ENCODE assay signal across 9 mouse cellular contexts in genomic region chr11:59525237-59525636, GRCm38 (mm10). TPM values are rescaled to one million over a fixed set of nuclear protein-coding genes. Genes with fewer than 3 reads are reported as not detected.
DNase-seq lines count a peak whose midpoint lies in the region; ATAC-seq and TF ChIP-seq lines count a peak whose summit lies in the region.
"Had no signal": no experiment of that assay in that cellular context is flagged by ENCODE, and none has a peak within 500 bp of the region (broad histone marks: within the 10 kb centered on the region; RNA-seq: fewer than 3 reads in every experiment).

No protein-coding gene starts in this region.

- H3K9ac ChIP-seq in heart, embryonic 11.5 days (ENCODE audit: low read depth, low read length), result no peak overlapping the region
- H3K9ac ChIP-seq in embryonic facial prominence, embryonic 11.5 days (replicated peaks; ENCODE audit: low read length), result no peak overlapping the region
- no peak overlapping the region for H3K9ac ChIP-seq in hindbrain, embryonic 14.5 days
- H3K9ac ChIP-seq: neural tube, embryonic 12.5 days had no signal

- no peak for ATAC-seq in heart, embryonic 11.5 days (replicated peaks; ENCODE audit: insufficient number of reproducible peaks, low FRiP score, low TSS enrichment)
- ATAC-seq in embryonic facial prominence, embryonic 11.5 days (replicated peaks; ENCODE audit: insufficient number of reproducible peaks, low FRiP score, low TSS enrichment, low read depth), result no peak
- ATAC-seq in hindbrain, embryonic 14.5 days (ENCODE audit: low FRiP score), result no peak

- H3K27me3 ChIP-seq in heart, embryonic 11.5 days (ENCODE audit: control insufficient read depth, insufficient read depth, low read length), result no peaks in the 10 kb centered on the region
- no peaks in the 10 kb centered on the region for H3K27me3 ChIP-seq in embryonic facial prominence, embryonic 11.5 days (ENCODE audit: control insufficient read depth, insufficient read depth, low read length)
- no peaks in the 10 kb centered on the region for H3K27me3 ChIP-seq in hindbrain, embryonic 14.5 days (ENCODE audit: control insufficient read depth, insufficient read depth, low read length)
- no peaks in the 10 kb centered on the region for H3K27me3 ChIP-seq in splenic B cell, adult 2 months (ENCODE audit: control insufficient read depth, insufficient read depth, low read length, poor library complexity, severe bottlenecking)
- H3K27me3 ChIP-seq: neural tube, embryonic 12.5 days had no signal

- no peaks in the 10 kb centered on the region for H3K36me3 ChIP-seq in heart, embryonic 11.5 days (ENCODE audit: control insufficient read depth, insufficient read depth, low read length)
- H3K36me3 ChIP-seq in embryonic facial prominence, embryonic 11.5 days (replicated peaks; ENCODE audit: control insufficient read depth, insufficient read depth, low read depth, low read length), result no peaks in the 10 kb centered on the region
- H3K36me3 ChIP-seq in hindbrain, embryonic 14.5 days (replicated peaks; ENCODE audit: control insufficient read depth, insufficient read depth), result no peaks in the 10 kb centered on the region
- no peaks in the 10 kb centered on the region for H3K36me3 ChIP-seq in splenic B cell, adult 2 months (ENCODE audit: control insufficient read depth, insufficient read depth, low read length, poor library complexity, severe bottlenecking)
- H3K36me3 ChIP-seq: neural tube, embryonic 12.5 days had no signal

- H3K4me3 ChIP-seq in heart, embryonic 11.5 days (ENCODE audit: low read depth, low read length), result no peak overlapping the region
- no peak overlapping the region for H3K4me3 ChIP-seq in embryonic facial prominence, embryonic 11.5 days (ENCODE audit: low read depth, low read length)
- no peak overlapping the region for H3K4me3 ChIP-seq in hindbrain, embryonic 14.5 days (replicated peaks; ENCODE audit: low read length)
- no peak overlapping the region for H3K4me3 ChIP-seq in left cerebral cortex, adult 2 months
- H3K4me3 ChIP-seq: neural tube, embryonic 12.5 days had no signal

- 8% methylated on average over 10 of the region's 10 CpGs for WGBS in heart, embryonic 11.5 days (ENCODE audit: insufficient replicate concordance)
- 13% methylated on average over 10 of the region's 10 CpGs for WGBS in embryonic facial prominence, embryonic 11.5 days
- 11% methylated on average over 10 of the region's 10 CpGs for WGBS in hindbrain, embryonic 14.5 days

- H3K9me3 ChIP-seq in heart, embryonic 11.5 days (replicated peaks; ENCODE audit: control insufficient read depth, low read length), result no peaks in the 10 kb centered on the region
- H3K9me3 ChIP-seq in embryonic facial prominence, embryonic 11.5 days (replicated peaks; ENCODE audit: control insufficient read depth, low read length), result no peaks in the 10 kb centered on the region
- no peaks in the 10 kb centered on the region for H3K9me3 ChIP-seq in hindbrain, embryonic 14.5 days (ENCODE audit: control insufficient read depth, low read length)
- H3K9me3 ChIP-seq: neural tube, embryonic 12.5 days had no signal

- H3K4me1 ChIP-seq in heart, embryonic 11.5 days (ENCODE audit: control insufficient read depth, insufficient read depth, low read length), result no peaks in the 10 kb centered on the region
- H3K4me1 ChIP-seq in embryonic facial prominence, embryonic 11.5 days (ENCODE audit: control insufficient read depth, insufficient read depth, low read length), result no peaks in the 10 kb centered on the region
- H3K4me1 ChIP-seq in hindbrain, embryonic 14.5 days (replicated peaks; ENCODE audit: control insufficient read depth, insufficient read depth, low read length), result no peaks in the 10 kb centered on the region
- H3K4me1 ChIP-seq: neural tube, embryonic 12.5 days had no signal

- H3K4me2 ChIP-seq in heart, embryonic 11.5 days, result no peak overlapping the region
- H3K4me2 ChIP-seq in embryonic facial prominence, embryonic 11.5 days (ENCODE audit: low read depth, low read length), result no peak overlapping the region
- no peak overlapping the region for H3K4me2 ChIP-seq in hindbrain, embryonic 14.5 days (replicated peaks)
- H3K4me2 ChIP-seq: neural tube, embryonic 12.5 days had no signal

- peak; percentile 78 to 81 for DNase-seq in heart, adult 18-20 months
- DNase-seq in adrenal gland, postnatal 25 days, result peak; percentile 54
- DNase-seq in embryonic facial prominence, embryonic 11.5 days (ENCODE audit: low spot score), result peak; percentile 82
- peak; percentile 86 for DNase-seq in hindbrain, embryonic 14.5 days (ENCODE audit: low spot score)
- peak; percentile 80 to 82 for DNase-seq in left cerebral cortex, adult 2 months (ENCODE audit: extremely low spot score in 1 of 2, low spot score in 2 of 2)
- peak; percentile 84 for DNase-seq in naive thymus-derived CD4-positive, alpha-beta T cell, adult 2 months (ENCODE audit: low read depth)
- peak; percentile 90 for DNase-seq in splenic B cell, adult 2 months (ENCODE audit: low read depth, low spot score)

- peak; percentile 98 for TF ChIP-seq CTCF in left cerebral cortex, adult 2 months (IDR thresholded peaks at IDR 0.05)

- H3K27ac ChIP-seq in heart, embryonic 11.5 days (ENCODE audit: low read depth, low read length), result no peak overlapping the region
- no peak overlapping the region for H3K27ac ChIP-seq in embryonic facial prominence, embryonic 11.5 days (replicated peaks; ENCODE audit: low read depth, low read length)
- H3K27ac ChIP-seq in hindbrain, embryonic 14.5 days, result no peak overlapping the region
- no peak overlapping the region for H3K27ac ChIP-seq in left cerebral cortex, adult 2 months
- H3K27ac ChIP-seq: neural tube, embryonic 12.5 days had no signal

- intact Hi-C loops in left cerebral cortex, adult 2 months (cut with DNase I), result loop anchor here (1.0 to 10.0 kb wide), 3 partner anchors 44 to 230 kb away; no protein-coding TSS in a partner anchor

RNA-seq across cellular contexts. Expression of gene Zkscan17, which starts 1.3 kb away (rescaled TPM):
- total RNA-seq in heart, adult 18-20 months (2021), result 10 to 100 TPM; 12.5 to 14.2 TPM
- 12.8 and 15.0 TPM in 2 replicates for polyA plus RNA-seq in heart, embryonic 11.5 days (2014; fragmentation: Nextera tagmentation; extraction: Ambion mirVana)
- 18.8 and 23.9 TPM in 2 replicates for total RNA-seq in adrenal gland, postnatal 25 days (2021)
- polyA plus RNA-seq in embryonic facial prominence, embryonic 11.5 days (2014; fragmentation: Nextera tagmentation; extraction: Ambion mirVana), result 21.5 and 23.0 TPM in 2 replicates
- polyA plus RNA-seq in hindbrain, embryonic 14.5 days (2014; fragmentation: Nextera tagmentation; extraction: Ambion mirVana), result 12.3 and 13.7 TPM in 2 replicates
- total RNA-seq in left cerebral cortex, adult 2 months (2021), result 10 to 100 TPM in 1 of 2 experiments, 1 to 10 TPM in 1; 8.2 to 11.7 TPM

RNA-seq across cellular contexts. Expression of gene Nlrp3, which starts 16.1 kb away (rescaled TPM):
- under 1 TPM; 0.31 to 0.47 TPM for total RNA-seq in heart, adult 18-20 months (2021)
- polyA plus RNA-seq in heart, embryonic 11.5 days (2014; fragmentation: Nextera tagmentation; extraction: Ambion mirVana), result 0.16 TPM in 1 of 2 replicates, not detected in the other
- total RNA-seq in adrenal gland, postnatal 25 days (2021), result 0.48 and 0.55 TPM in 2 replicates
- polyA plus RNA-seq in embryonic facial prominence, embryonic 11.5 days (2014; fragmentation: Nextera tagmentation; extraction: Ambion mirVana), result 0.11 and 0.13 TPM in 2 replicates
- 0.10 and 0.11 TPM in 2 replicates for polyA plus RNA-seq in hindbrain, embryonic 14.5 days (2014; fragmentation: Nextera tagmentation; extraction: Ambion mirVana)
- under 1 TPM; 0.72 to 0.88 TPM for total RNA-seq in left cerebral cortex, adult 2 months (2021)

RNA-seq across cellular contexts. Expression of gene Olfr222, which starts 50.8 kb away (rescaled TPM):
- total RNA-seq in heart, adult 18-20 months (2021), result not detected
- polyA plus RNA-seq in heart, embryonic 11.5 days (2014; fragmentation: Nextera tagmentation; extraction: Ambion mirVana), result not detected in 2 replicates
- not detected in 2 replicates for total RNA-seq in adrenal gland, postnatal 25 days (2021)
- not detected in 2 replicates for polyA plus RNA-seq in embryonic facial prominence, embryonic 11.5 days (2014; fragmentation: Nextera tagmentation; extraction: Ambion mirVana)
- polyA plus RNA-seq in hindbrain, embryonic 14.5 days (2014; fragmentation: Nextera tagmentation; extraction: Ambion mirVana), result not detected in 2 replicates
- total RNA-seq in left cerebral cortex, adult 2 months (2021), result not detected
- polyA plus RNA-seq: neural tube, embryonic 12.5 days had no signal

RNA-seq across cellular contexts. Expression of gene Zfp867, which starts 53.0 kb away (rescaled TPM):
- 1 to 10 TPM; 2.5 to 3.2 TPM for total RNA-seq in heart, adult 18-20 months (2021)
- 5.8 and 6.2 TPM in 2 replicates for polyA plus RNA-seq in heart, embryonic 11.5 days (2014; fragmentation: Nextera tagmentation; extraction: Ambion mirVana)
- total RNA-seq in adrenal gland, postnatal 25 days (2021), result 4.6 and 5.9 TPM in 2 replicates
- 10.3 and 11.8 TPM in 2 replicates for polyA plus RNA-seq in embryonic facial prominence, embryonic 11.5 days (2014; fragmentation: Nextera tagmentation; extraction: Ambion mirVana)
- 13.7 and 16.3 TPM in 2 replicates for polyA plus RNA-seq in hindbrain, embryonic 14.5 days (2014; fragmentation: Nextera tagmentation; extraction: Ambion mirVana)
- 1 to 10 TPM; 3.3 to 4.8 TPM for total RNA-seq in left cerebral cortex, adult 2 months (2021)
